Mouse (Mus musculus) neural tube, embryonic 12.5 days (tissue): ENCODE data around the gene Gas2l1. TPM values are rescaled to one million over a fixed set of nuclear protein-coding genes. Genes with fewer than 3 reads are reported as not detected.
A peak's percentile ranks its signal among the peaks of the same experiment; 100 is the strongest.
"Not testable (repeated sequence)": the region's sequence is repeated elsewhere in the genome, so short reads cannot be mapped to it uniquely, and the experiment has no call there.

ENCODE experiments used
- ATAC-seq: fragments of 200-750 bp; cut with Nextera tagmentation; 2 replicates; pipeline ENCODE4 v1.8.0; 2017; ENCODE audit warnings: low read depth, mild to moderate bottlenecking, moderate TSS enrichment, moderate library complexity; ENCODE audit not compliant: low FRiP score
- H3K27ac ChIP-seq: fragments of 300-500 bp; sonication (generic); 2 replicates; pipeline ENCODE4 v1.5.1; 2016
- H3K27me3 ChIP-seq: fragments of 300-500 bp; sonication (generic); replicated peaks from 2 replicates; pipeline ENCODE4 v1.6.1; 2016; ENCODE audit warnings: mild to moderate bottlenecking
- H3K36me3 ChIP-seq: fragments of 300-500 bp; sonication (generic); 2 replicates; pipeline ENCODE4 v1.6.1; 2016; ENCODE audit warnings: mild to moderate bottlenecking
- H3K4me1 ChIP-seq: fragments of 300-500 bp; sonication (generic); 2 replicates; pipeline ENCODE4 v1.6.1; 2016
- H3K4me2 ChIP-seq: fragments of 300-500 bp; sonication (generic); replicated peaks from 2 replicates; pipeline ENCODE4 v1.6.1; 2016; ENCODE audit warnings: mild to moderate bottlenecking
- H3K4me3 ChIP-seq: fragments of 300-500 bp; sonication (generic); 2 replicates; pipeline ENCODE4 v1.5.1; 2016
- H3K9ac ChIP-seq: fragments of 300-500 bp; sonication (generic); 2 replicates; pipeline ENCODE4 v1.6.1; 2016; ENCODE audit warnings: mild to moderate bottlenecking
- H3K9me3 ChIP-seq: fragments of 300-500 bp; sonication (generic); 2 replicates; pipeline ENCODE4 v1.6.1; 2016; ENCODE audit warnings: mild to moderate bottlenecking
- WGBS: fragments of 180-500 bp; shearing (Covaris S2); methylation state at CpG from one replicate; pipeline ENCODE4 v1.1.7; 2016; 5-methylcytosine and 5-hydroxymethylcytosine counted together
- polyA plus RNA-seq: library from polyadenylated mRNA; unstranded; fragments of >200 nt; fragmentation: Nextera tagmentation; extraction: Ambion mirVana; gene quantifications from 2 replicates; pipeline ENCODE4 v1.2.1, GENCODE M21; 2016

Gas2l1 gene
- polyA plus RNA-seq, 1 experiment from 2014 or later: 39.9 TPM

DNA sequence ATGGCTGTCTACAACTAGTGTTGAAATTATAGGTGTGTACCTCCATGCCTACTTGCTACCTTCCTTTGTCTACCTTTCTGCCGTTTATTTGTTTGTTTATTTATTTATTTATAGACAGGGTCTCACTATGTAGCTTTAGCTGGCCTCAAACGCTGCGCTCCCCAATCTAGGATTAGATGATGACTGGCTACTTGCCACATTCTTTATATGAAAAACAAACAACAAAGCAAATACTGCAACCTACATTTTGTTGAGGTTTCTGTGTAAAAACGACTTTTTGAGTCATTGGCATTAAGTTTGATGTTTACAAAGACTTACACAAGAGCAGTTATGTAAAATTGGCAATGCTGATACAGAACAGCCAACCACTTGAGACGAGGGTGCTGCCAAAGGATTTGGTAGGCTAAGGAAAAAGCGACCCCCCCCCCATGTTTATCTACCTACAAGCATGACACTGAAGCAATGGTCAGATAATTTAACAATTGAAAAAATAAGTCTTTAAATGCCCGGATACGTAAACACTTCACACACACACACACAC is 31.4 kb upstream of the Gas2l1 start:
- H3K9me3 ChIP-seq: no peaks in the 10 kb centered on the region
- 81% methylated on average over 8 of the region's 8 CpGs for WGBS
- no peak for ATAC-seq
- peak overlapping the region; percentile 92 for H3K4me2 ChIP-seq
- peaks cover 27% of the 10 kb centered on the region for H3K4me1 ChIP-seq
- H3K27ac ChIP-seq: no peak overlapping the region
- H3K36me3 ChIP-seq: peaks cover 15% of the 10 kb centered on the region
- H3K4me3 ChIP-seq: peak overlapping the region; percentile 3; the same call in 1 of the 2 replicates
- 0 out of 2 replicates have a peak overlapping the region, but pooled peaks have one; percentile 99 for H3K9ac ChIP-seq
- no peaks in the 10 kb centered on the region for H3K27me3 ChIP-seq

DNA sequence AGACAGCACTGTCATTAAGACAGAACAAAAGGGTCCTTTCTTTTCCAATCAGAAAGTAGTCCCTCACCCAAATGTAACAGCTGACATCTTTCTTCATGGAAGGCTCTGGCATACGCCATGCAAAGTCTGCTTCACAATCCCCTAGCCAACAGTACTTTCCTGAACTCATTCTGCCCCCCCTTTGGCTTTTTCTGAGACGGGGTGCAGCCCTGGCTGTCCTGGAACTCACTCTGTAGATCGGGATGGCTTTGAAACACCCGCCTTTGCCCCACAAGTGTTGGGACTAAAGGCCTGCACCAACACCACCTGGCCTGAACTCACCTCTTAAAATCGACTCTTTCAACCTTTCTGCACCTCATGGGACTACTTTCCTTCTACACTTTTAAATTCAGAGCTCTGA is 30.8 kb upstream of the Gas2l1 start:
- Histone ChIP-seq H3K36me3 (peaks cover 21% of the 10 kb centered on the region), H3K27me3 (no peaks in the 10 kb centered on the region), H3K4me2 (peak overlapping the region; percentile 37), H3K4me1 (peaks cover 24% of the 10 kb centered on the region), H3K4me3 (no peak overlapping the region), H3K27ac (no peak overlapping the region), H3K9me3 (no peaks in the 10 kb centered on the region), H3K9ac (no peak overlapping the region)
- WGBS: 87% methylated on average over 5 of the region's 5 CpGs
- no peak for ATAC-seq

GRCm38 (mm10) chr11:5091706-5092105 is 26.6 kb upstream of the Gas2l1 start:
- WGBS: 59% methylated on average over 2 of the region's 2 CpGs
- Histone ChIP-seq H3K4me1 (peaks cover 9% of the 10 kb centered on the region), H3K27ac (no peak overlapping the region), H3K27me3 (no peaks in the 10 kb centered on the region), H3K9me3 (no peaks in the 10 kb centered on the region), H3K36me3 (peaks cover 58% of the 10 kb centered on the region), H3K4me3 (no peak overlapping the region), H3K4me2 (no peak overlapping the region), H3K9ac (no peak overlapping the region)
- no peak for ATAC-seq

DNA sequence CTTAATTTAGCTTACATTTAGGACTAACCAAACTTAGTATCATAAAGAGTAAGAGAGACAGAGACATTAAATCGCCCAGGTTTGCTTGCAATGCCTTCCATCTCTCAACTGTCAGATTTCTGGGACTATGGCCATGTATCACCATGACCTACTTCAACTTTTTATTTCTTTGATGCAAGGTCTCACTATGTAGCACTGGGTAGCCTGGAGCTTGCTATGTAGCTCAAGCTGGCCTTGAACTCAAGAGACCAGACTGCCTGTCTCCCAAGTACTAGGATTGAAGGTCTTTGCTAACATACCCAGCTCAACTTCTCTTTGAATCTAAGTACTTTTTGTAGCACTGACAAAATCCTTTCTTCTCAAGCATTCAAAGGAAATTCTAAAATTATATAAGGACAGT is 24.0 kb upstream of the Gas2l1 start:
- ATAC-seq: no peak
- 97% methylated on average over 1 of the region's 1 CpGs for WGBS
- Histone ChIP-seq H3K27ac (no peak overlapping the region), H3K4me1 (no peaks in the 10 kb centered on the region), H3K27me3 (no peaks in the 10 kb centered on the region), H3K36me3 (peaks cover 84% of the 10 kb centered on the region), H3K9ac (no peak overlapping the region), H3K4me3 (no peak overlapping the region), H3K9me3 (no peaks in the 10 kb centered on the region), H3K4me2 (no peak overlapping the region)

GRCm38 (mm10) chr11:5076843-5077242 is 11.7 kb upstream of the Gas2l1 start:
- not testable (repeated sequence) for H3K9ac ChIP-seq, H3K27ac ChIP-seq, H3K27me3 ChIP-seq, H3K4me2 ChIP-seq, ATAC-seq, H3K4me3 ChIP-seq, H3K4me1 ChIP-seq, H3K9me3 ChIP-seq
- H3K36me3 ChIP-seq: peaks cover 70% of the 10 kb centered on the region
- WGBS: 90% methylated on average over 4 of the region's 5 CpGs

GRCm38 (mm10) chr11:5075760-5076159 is 10.6 kb upstream of the Gas2l1 start:
- no peak for ATAC-seq
- H3K36me3 ChIP-seq: peaks cover 74% of the 10 kb centered on the region
- no peaks in the 10 kb centered on the region for H3K4me1 ChIP-seq
- no peak overlapping the region for H3K9ac ChIP-seq
- no peaks in the 10 kb centered on the region for H3K9me3 ChIP-seq
- H3K4me2 ChIP-seq: no peak overlapping the region
- H3K27me3 ChIP-seq: no peaks in the 10 kb centered on the region
- no peak overlapping the region for H3K4me3 ChIP-seq
- H3K27ac ChIP-seq: no peak overlapping the region

GRCm38 (mm10) chr11:5074882-5075281 is 9.8 kb upstream of the Gas2l1 start:
- 74% methylated on average over 4 of the region's 4 CpGs for WGBS
- no peak for ATAC-seq
- H3K4me3 ChIP-seq: no peak overlapping the region
- H3K36me3 ChIP-seq: peaks cover 75% of the 10 kb centered on the region
- H3K27ac ChIP-seq: no peak overlapping the region
- no peaks in the 10 kb centered on the region for H3K9me3 ChIP-seq
- no peaks in the 10 kb centered on the region for H3K4me1 ChIP-seq
- H3K27me3 ChIP-seq: no peaks in the 10 kb centered on the region
- no peak overlapping the region for H3K9ac ChIP-seq
- H3K4me2 ChIP-seq: no peak overlapping the region

DNA sequence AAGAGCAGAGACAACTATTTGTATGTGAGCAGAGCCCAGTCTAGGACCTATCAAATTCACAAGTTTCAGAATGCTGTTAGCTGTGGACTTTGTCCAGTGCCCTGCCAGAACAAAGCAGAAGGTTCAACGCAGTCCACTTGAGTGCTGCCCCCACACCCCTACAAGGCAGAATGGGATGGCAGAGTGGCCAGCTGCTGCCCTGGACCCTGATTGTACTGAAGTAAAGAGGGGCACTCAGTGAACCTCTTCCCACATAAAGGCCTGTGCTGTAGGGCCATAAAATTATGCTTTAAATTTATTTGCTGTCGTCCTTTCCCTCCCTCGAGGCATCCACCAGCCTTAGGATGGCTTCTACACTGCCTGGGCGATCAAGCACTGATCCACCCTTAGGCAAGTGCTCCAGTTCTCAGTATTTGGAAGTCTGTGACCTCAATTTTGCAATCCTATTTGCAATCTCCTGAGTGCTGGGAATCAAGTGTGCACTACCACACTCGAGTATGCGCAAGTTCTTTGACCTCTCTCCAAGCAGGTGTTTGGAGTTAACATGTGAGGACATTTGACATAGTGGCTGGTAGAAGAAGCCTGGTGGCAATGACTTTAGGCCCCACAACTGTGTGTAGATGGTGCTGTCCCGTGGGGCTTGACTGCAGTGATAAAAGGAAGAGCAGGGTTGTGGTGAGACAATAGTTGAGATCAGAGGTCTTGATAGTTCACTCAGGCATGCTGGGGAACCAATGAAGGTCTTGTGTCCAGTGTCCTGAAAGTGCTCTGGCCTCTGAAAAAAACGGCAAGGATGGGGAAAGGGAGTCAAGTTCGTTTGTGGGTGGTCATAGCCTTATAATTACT is 3.2 kb upstream of the Gas2l1 start:
- peaks cover 16% of the 10 kb centered on the region for H3K4me1 ChIP-seq
- H3K9me3 ChIP-seq: no peaks in the 10 kb centered on the region
- peaks cover 53% of the 10 kb centered on the region for H3K36me3 ChIP-seq
- H3K4me2 ChIP-seq: no peak overlapping the region
- ATAC-seq: no peak
- peaks cover 15% of the 10 kb centered on the region for H3K27me3 ChIP-seq
- no peak overlapping the region for H3K9ac ChIP-seq
- WGBS: 85% methylated on average over 9 of the region's 9 CpGs
- H3K4me3 ChIP-seq: no peak overlapping the region
- H3K27ac ChIP-seq: no peak overlapping the region

- Histone ChIP-seq H3K9me3 (no peaks in the 10 kb centered on the region), H3K27me3 (peaks cover 28% of the 10 kb centered on the region), H3K9ac (no peak overlapping the region), H3K4me2 (no peak overlapping the region), H3K4me3 (no peak overlapping the region), H3K36me3 (peaks cover 40% of the 10 kb centered on the region), H3K4me1 (peaks cover 28% of the 10 kb centered on the region), H3K27ac (no peak overlapping the region)
- no peak for ATAC-seq
These were observed 1.9 kb upstream of the Gas2l1 start for GRCm38 (mm10) chr11:5067063-5067462.

DNA sequence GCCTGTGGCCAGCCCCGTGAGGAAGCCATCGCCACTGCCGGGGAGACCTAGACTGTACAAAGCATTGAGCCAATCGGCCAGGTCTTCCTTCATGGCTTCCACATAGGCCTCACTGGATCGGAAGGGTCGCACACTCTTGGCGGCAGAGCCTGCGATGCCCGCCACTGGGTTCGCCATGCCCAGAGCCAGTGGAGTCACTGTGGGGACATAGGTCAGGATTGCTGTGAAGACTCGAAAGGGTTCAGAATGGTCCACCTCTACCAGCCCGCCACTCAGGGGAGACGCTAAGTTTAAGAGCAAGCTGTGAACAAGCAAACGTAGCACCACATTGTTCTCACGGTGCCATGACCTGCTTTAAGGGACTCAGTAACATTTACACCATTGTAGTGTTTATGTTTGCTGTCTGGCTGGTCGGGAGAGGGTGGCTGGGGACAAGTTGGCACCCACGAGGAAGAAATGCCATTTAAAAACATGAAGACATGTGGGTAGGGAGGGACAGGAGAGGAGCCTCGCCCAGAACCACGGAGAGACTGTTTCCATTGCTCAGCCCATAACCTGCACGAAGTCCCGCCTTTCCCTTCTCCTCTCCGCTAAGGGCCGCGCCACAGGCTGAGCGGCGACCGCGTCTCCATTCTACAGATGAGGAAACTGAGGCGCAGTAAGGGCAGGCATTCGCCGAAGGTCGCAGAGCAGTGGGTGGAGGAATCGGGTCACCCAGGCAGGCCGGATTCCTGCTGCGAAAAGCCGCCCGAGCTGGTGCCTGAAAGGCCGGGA is 658 bp downstream of the Gas2l1 start:
- Histone ChIP-seq H3K9ac (peak overlapping the region; percentile 61), H3K4me1 (peaks cover 45% of the 10 kb centered on the region), H3K27ac (no peak overlapping the region), H3K4me2 (peak overlapping the region; percentile 64), H3K9me3 (no peaks in the 10 kb centered on the region), H3K27me3 (peaks cover 54% of the 10 kb centered on the region), H3K4me3 (peak overlapping the region; percentile 66), H3K36me3 (peaks cover 17% of the 10 kb centered on the region)
- 0 out of 2 replicates have a peak, but pooled peaks have one; percentile 2 for ATAC-seq
- WGBS: 14% methylated on average over 38 of the region's 38 CpGs

DNA sequence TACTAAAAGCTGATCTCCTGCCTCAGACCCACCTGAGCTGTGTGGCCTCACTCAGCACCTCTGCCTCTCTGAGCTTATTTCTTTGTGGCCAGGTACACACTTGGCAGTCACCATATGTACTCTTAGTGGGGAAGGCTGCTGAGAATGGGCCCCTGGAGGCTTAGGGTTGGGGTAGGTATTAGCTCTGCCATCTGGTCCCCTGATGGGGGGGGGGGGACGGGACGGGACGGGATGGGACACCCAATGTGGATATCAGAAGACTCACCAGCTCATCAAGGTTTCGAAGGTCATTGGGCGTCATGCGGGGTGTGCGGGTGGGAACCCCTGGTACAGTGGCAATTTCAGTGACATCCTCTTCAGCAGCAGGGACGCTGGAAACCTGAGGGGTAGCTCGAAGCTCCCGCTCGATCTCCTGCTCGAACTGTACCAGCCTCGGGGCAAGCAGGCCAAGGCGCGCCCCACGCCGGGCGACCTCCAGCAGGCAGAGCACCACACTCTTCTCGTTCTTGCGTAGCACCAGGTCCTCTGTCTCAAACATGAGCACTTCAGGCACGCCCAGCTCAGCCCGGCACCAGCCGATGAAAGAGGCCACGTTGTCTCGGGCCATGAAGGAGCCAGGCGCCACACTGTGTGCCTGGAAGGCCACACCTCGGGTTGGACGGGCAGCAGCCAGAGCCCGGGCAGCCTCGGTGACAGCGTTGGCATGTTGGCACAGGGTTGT is 1.4 kb downstream of the Gas2l1 start:
- no peak for ATAC-seq
- 50% methylated on average over 31 of the region's 31 CpGs for WGBS
- H3K4me1 ChIP-seq: peaks cover 45% of the 10 kb centered on the region
- peaks cover 10% of the 10 kb centered on the region for H3K36me3 ChIP-seq
- peak overlapping the region; percentile 66 for H3K4me3 ChIP-seq
- no peaks in the 10 kb centered on the region for H3K9me3 ChIP-seq
- H3K27me3 ChIP-seq: peaks cover 61% of the 10 kb centered on the region
- peak overlapping the region; percentile 64 for H3K4me2 ChIP-seq
- H3K9ac ChIP-seq: peak overlapping the region; percentile 6; the same call in 1 of the 2 replicates
- no peak overlapping the region for H3K27ac ChIP-seq
